Mouse (Mus musculus) layer of hippocampus, adult 9-10 months (tissue): ENCODE results near the gene Btf3l4.
A peak's percentile ranks its signal among the peaks of the same experiment; 100 is the strongest.

Experiments
- DNase-seq: peaks from one replicate; pipeline ENCODE4 v3.0.0; 2022; ENCODE audit warnings: low spot score

Gene Btf3l4

GRCm38 (mm10) chr4:108832916-108833827, at the start of gene Btf3l4:
Gene Btf3l4 (minus strand): TSS chr4:108833614.
- DNase-seq: peak; percentile 69

GRCm38 (mm10) chr4:108878963-108879822, 45.8 kb upstream of the Btf3l4 start, which contains the start of gene Rab3b:
Gene Rab3b (plus strand): TSS chr4:108879063.
- peak; percentile 12 for DNase-seq

- no peak for DNase-seq
These were observed 44.5 kb upstream of the Btf3l4 start for GRCm38 (mm10) chr4:108877901-108878300.

- no peak for DNase-seq
These were observed 40.3 kb upstream of the Btf3l4 start for GRCm38 (mm10) chr4:108873746-108874145.

- peak; percentile 99 for DNase-seq
These were observed 36.4 kb upstream of the Btf3l4 start for GRCm38 (mm10) chr4:108869730-108870374.

- no peak for DNase-seq
These were observed 33.4 kb upstream of the Btf3l4 start for GRCm38 (mm10) chr4:108866806-108867205.

GRCm38 (mm10) chr4:108848505-108848848, 15.1 kb upstream of the Btf3l4 start, which contains the start of gene A730015C16Rik:
Gene A730015C16Rik (minus strand): TSS chr4:108848619.
- DNase-seq: no peak

GRCm38 (mm10) chr4:108847715-108848504, 14.5 kb upstream of the Btf3l4 start, which contains the start of gene Kti12:
Gene Kti12 (plus strand): TSS chr4:108847785.
- peak; percentile 49 for DNase-seq

GRCm38 (mm10) chr4:108845824-108846569, 12.6 kb upstream of the Btf3l4 start:
- DNase-seq: no peak

- DNase-seq: no peak
These were observed 9.9 kb upstream of the Btf3l4 start for GRCm38 (mm10) chr4:108843336-108843735.

GRCm38 (mm10) chr4:108841920-108842578, 8.6 kb upstream of the Btf3l4 start:
- DNase-seq: no peak

GRCm38 (mm10) chr4:108838031-108838430, 4.6 kb upstream of the Btf3l4 start:
- DNase-seq: no peak

GRCm38 (mm10) chr4:108835496-108835895, 2.1 kb upstream of the Btf3l4 start:
- DNase-seq: no peak

GRCm38 (mm10) chr4:108834971-108835311, 1.5 kb upstream of the Btf3l4 start:
- DNase-seq: no peak

- DNase-seq: peak; percentile 81
These were observed 929 bp upstream of the Btf3l4 start, which contains the start of gene Txndc12 for GRCm38 (mm10) chr4:108834115-108834970. Gene Txndc12 (plus strand): TSS chr4:108834601.

- DNase-seq: no peak
These were observed 357 bp upstream of the Btf3l4 start for GRCm38 (mm10) chr4:108833828-108834114.

GRCm38 (mm10) chr4:108830698-108831097, 2.7 kb downstream of the Btf3l4 start:
- DNase-seq: no peak

GRCm38 (mm10) chr4:108826643-108827042, 6.8 kb downstream of the Btf3l4 start:
- no peak for DNase-seq

GRCm38 (mm10) chr4:108826096-108826495, 7.3 kb downstream of the Btf3l4 start:
- DNase-seq: no peak
